In the genomic region with DNA sequence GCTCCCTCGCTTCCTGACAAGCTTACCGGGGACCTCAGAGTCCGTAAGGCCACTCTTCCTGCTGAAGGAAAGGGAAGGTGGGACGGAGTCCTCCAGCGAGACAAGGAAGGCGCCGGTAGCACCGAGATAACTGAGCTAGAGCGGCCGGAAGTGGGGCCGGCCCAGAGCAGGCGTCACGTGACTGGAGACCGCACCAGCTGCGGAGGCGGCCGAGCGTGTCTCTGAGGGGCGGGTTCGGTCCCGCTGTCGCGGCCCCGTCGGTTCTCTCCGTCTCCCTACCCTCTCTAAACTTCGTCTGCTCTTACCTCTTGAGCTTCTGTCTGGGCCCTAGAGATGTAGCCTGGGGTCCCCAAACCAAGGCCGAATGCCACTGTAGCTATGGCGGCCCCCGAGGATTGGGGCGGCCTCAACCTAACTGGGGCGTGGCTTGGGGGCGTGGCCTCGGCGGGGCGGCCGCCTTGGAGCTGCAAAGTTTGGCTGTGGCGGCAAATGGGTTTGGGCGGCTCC, we compare ENCODE assay signal across 8 mouse cellular contexts. TPM values are rescaled to one million over a fixed set of nuclear protein-coding genes. Genes with fewer than 3 reads are reported as not detected.
DNase-seq lines count a peak whose midpoint lies in the region; ATAC-seq and TF ChIP-seq lines count a peak whose summit lies in the region.

A gene (minus strand): TSS at position 393 of the 507 bp plus-strand sequence.

- no peak for TF ChIP-seq CTCF in bone marrow, adult 2 months (IDR thresholded peaks at IDR 0.05; ENCODE audit: control insufficient read depth, insufficient read depth, low read length)
- no peak for TF ChIP-seq CTCF in midbrain, postnatal 0 days (IDR thresholded peaks at IDR 0.05)

- peak; percentile 84 for ATAC-seq in embryonic facial prominence, embryonic 15.5 days (ENCODE audit: insufficient number of reproducible peaks, low FRiP score, low TSS enrichment, low read depth)
- ATAC-seq in limb, embryonic 14.5 days (ENCODE audit: low FRiP score, low read depth), result peak; percentile 92
- peak; percentile 90 for ATAC-seq in midbrain, postnatal 0 days (ENCODE audit: low FRiP score)

- H3K27me3 ChIP-seq in embryonic facial prominence, embryonic 15.5 days, result no peaks in the 10 kb centered on the region
- H3K27me3 ChIP-seq in limb, embryonic 14.5 days (ENCODE audit: control insufficient read depth, insufficient read depth, low read length), result no peaks in the 10 kb centered on the region
- H3K27me3 ChIP-seq in midbrain, postnatal 0 days (ENCODE audit: insufficient read depth, low read length), result no peaks in the 10 kb centered on the region

- peak within 1 kb of the TSS; percentile 43 for H3K9ac ChIP-seq in embryonic facial prominence, embryonic 15.5 days
- peak within 1 kb of the TSS; percentile 51 for H3K9ac ChIP-seq in limb, embryonic 14.5 days (ENCODE audit: low read depth, low read length, severe bottlenecking)
- peak within 1 kb of the TSS; percentile 54 for H3K9ac ChIP-seq in midbrain, postnatal 0 days (replicated peaks; ENCODE audit: low read length, poor library complexity, severe bottlenecking)

- peak within 1 kb of the TSS; percentile 52 for H3K4me2 ChIP-seq in embryonic facial prominence, embryonic 15.5 days (replicated peaks)
- peak within 1 kb of the TSS; percentile 49 for H3K4me2 ChIP-seq in limb, embryonic 14.5 days (replicated peaks; ENCODE audit: low read depth, low read length, severe bottlenecking)
- H3K4me2 ChIP-seq in midbrain, postnatal 0 days (ENCODE audit: low read depth, low read length, poor library complexity, severe bottlenecking), result peak within 1 kb of the TSS; percentile 50

- H3K4me1 ChIP-seq in bone marrow, adult 2 months (ENCODE audit: control insufficient read depth, insufficient read depth, low read length), result no peaks in the 10 kb centered on the region
- no peaks in the 10 kb centered on the region for H3K4me1 ChIP-seq in embryonic facial prominence, embryonic 15.5 days
- H3K4me1 ChIP-seq in limb, embryonic 14.5 days (ENCODE audit: control insufficient read depth, insufficient read depth, low read length), result no peaks in the 10 kb centered on the region
- H3K4me1 ChIP-seq in midbrain, postnatal 0 days (ENCODE audit: insufficient read depth, low read length), result no peaks in the 10 kb centered on the region

- peaks cover 18% of the 10 kb centered on the region for H3K36me3 ChIP-seq in embryonic facial prominence, embryonic 15.5 days
- peaks cover 14% of the 10 kb centered on the region for H3K36me3 ChIP-seq in limb, embryonic 14.5 days (ENCODE audit: control insufficient read depth, insufficient read depth, low read length)
- peaks cover 10% of the 10 kb centered on the region; the same call in 1 of the 2 replicates for H3K36me3 ChIP-seq in midbrain, postnatal 0 days (ENCODE audit: insufficient read depth, low read length)

- WGBS in bone marrow, adult 2 months, result under 1% methylated on average over 39 of the region's 39 CpGs
- WGBS in embryonic facial prominence, embryonic 15.5 days, result under 1% methylated on average over 39 of the region's 39 CpGs
- WGBS in limb, embryonic 14.5 days, result 2% methylated on average over 35 of the region's 39 CpGs
- WGBS in midbrain, postnatal 0 days, result under 1% methylated on average over 39 of the region's 39 CpGs

- peak within 1 kb of the TSS; percentile 67 for H3K27ac ChIP-seq in bone marrow, adult 2 months (ENCODE audit: control insufficient read depth, insufficient read depth, low read depth, low read length, poor library complexity)
- peak within 1 kb of the TSS; percentile 79 for H3K27ac ChIP-seq in embryonic facial prominence, embryonic 15.5 days (replicated peaks)
- H3K27ac ChIP-seq in limb, embryonic 14.5 days (replicated peaks; ENCODE audit: low read depth, low read length), result peak within 1 kb of the TSS; percentile 19; the same call in 1 of the 2 replicates
- peak within 1 kb of the TSS; percentile 67 for H3K27ac ChIP-seq in midbrain, postnatal 0 days (ENCODE audit: low read depth, low read length)

- H3K9me3 ChIP-seq in embryonic facial prominence, embryonic 15.5 days (replicated peaks), result no peaks in the 10 kb centered on the region
- no peaks in the 10 kb centered on the region for H3K9me3 ChIP-seq in limb, embryonic 14.5 days (ENCODE audit: control insufficient read depth, low read length)
- H3K9me3 ChIP-seq in midbrain, postnatal 0 days (ENCODE audit: low read length), result no peaks in the 10 kb centered on the region

- peak within 1 kb of the TSS; percentile 83 for H3K4me3 ChIP-seq in bone marrow, adult 2 months (replicated peaks; ENCODE audit: control insufficient read depth, low read depth, low read length)
- H3K4me3 ChIP-seq in embryonic facial prominence, embryonic 15.5 days (replicated peaks), result peak within 1 kb of the TSS; percentile 52
- peak within 1 kb of the TSS; percentile 45 for H3K4me3 ChIP-seq in limb, embryonic 14.5 days (replicated peaks; ENCODE audit: low read length)
- peak within 1 kb of the TSS; percentile 45 for H3K4me3 ChIP-seq in midbrain, postnatal 0 days (ENCODE audit: low read depth, low read length)

- DNase-seq in 416B (ENCODE audit: low read depth), result peak; percentile 93
- DNase-seq in heart, adult 8-10 months (ENCODE audit: low spot score), result peak; percentile 93
- peak; percentile 95 for DNase-seq in kidney, adult 9 months
- DNase-seq in limb, embryonic 14.5 days (ENCODE audit: low spot score), result peak; percentile 93
- DNase-seq in midbrain, postnatal 0 days (ENCODE audit: low spot score), result peak; percentile 94
- DNase-seq in spleen, postnatal 14 days (ENCODE audit: low spot score in 2 of 2), result peak; percentile 96

- peak; percentile 65 for TF ChIP-seq POLR2A in bone marrow, adult 2 months (IDR thresholded peaks at IDR 0.05; ENCODE audit: borderline replicate concordance, control insufficient read depth, low read depth, low read length)
- peak; percentile 73; the same call in 1 of the 2 replicates for TF ChIP-seq POLR2A in limb, embryonic 14.5 days (IDR thresholded peaks at IDR 0.05; ENCODE audit: borderline replicate concordance, extremely low read depth, insufficient read depth, insufficient read length)

RNA-seq across cellular contexts. Expression of the gene that starts here (rescaled TPM):
- polyA plus RNA-seq in bone marrow, adult 2 months (2011; ENCODE audit: insufficient read depth, insufficient read length, low replicate concordance, missing spikeins), result 16.7 and 22.5 TPM in 2 replicates
- 40.9 and 42.6 TPM in 2 replicates for polyA plus RNA-seq in embryonic facial prominence, embryonic 15.5 days (2015; fragmentation: Nextera tagmentation; extraction: Ambion mirVana)
- total RNA-seq in heart, adult 8-10 months (2022), result 10 to 100 TPM; 27.0 to 35.3 (median 32.5) TPM
- 33.5 and 37.8 TPM in 2 replicates for polyA plus RNA-seq in limb, embryonic 14.5 days (2012; rRNA removed)
- 41.7 and 42.3 TPM in 2 replicates for polyA plus RNA-seq in limb, embryonic 14.5 days (2014; fragmentation: Nextera tagmentation; extraction: Ambion mirVana)
- 120 and 127 TPM in 2 replicates for total RNA-seq in midbrain, postnatal 0 days (2014; rRNA removed)
- polyA plus RNA-seq in midbrain, postnatal 0 days (2015; fragmentation: Nextera tagmentation; extraction: Ambion mirVana), result 88.5 and 89.1 TPM in 2 replicates

Comparison
In these comparisons a context has a peak if more than half of its experiments do, and no peak if none do; other contexts are left out.
1. Peak in every context shown above with its lines: DNase-seq, ATAC-seq, H3K4me3 ChIP-seq and H3K27ac ChIP-seq.
2. H3K27ac ChIP-seq: peak in every context shown above with its lines; median percentile 79 in embryonic facial prominence, embryonic 15.5 days; 67 in bone marrow, adult 2 months; 67 in midbrain, postnatal 0 days; 19 in limb, embryonic 14.5 days.